Mouse (Mus musculus): ENCODE data around the gene Prkca. TPM values are rescaled to one million over a fixed set of nuclear protein-coding genes. Genes with fewer than 3 reads are reported as not detected.

The Prkca gene
- polyA plus RNA-seq (2017; shearing (Covaris generic)): 100 to 1,000 TPM; 112 to 187 TPM

DNA sequence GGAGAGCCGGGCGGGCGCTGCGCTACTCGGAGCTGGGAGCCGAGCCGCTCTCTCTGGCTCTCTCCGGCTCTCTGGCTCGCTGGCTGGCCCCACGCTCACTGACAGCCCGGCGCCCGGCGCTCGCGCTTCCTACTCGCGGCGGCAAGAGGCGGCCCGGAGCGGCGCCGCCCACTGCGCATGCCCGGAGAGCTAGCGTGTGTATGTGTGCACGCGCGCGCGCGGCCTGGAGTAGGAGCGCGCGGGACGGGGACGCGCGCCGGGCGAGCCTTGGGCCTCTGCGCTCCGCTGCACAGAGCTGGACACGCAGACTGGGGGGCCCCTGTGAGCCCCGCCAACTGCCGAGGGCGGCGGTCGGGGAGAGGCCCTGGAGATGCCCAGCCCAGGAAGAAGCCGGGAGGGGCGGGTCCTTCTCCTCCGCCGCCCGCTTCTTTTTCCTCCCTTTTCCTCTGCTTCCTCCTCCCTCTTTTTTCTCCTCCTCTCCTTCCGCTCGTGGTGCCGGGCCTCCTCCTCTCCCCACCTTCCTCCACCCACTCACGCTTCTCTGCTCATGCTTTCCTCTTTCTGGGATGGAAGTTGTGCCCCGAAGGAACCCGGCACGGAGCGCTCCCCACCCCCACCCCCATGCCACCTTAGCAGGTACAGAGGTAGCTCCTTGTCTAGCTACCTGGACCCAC is at the start of gene Prkca:
Gene Prkca (minus strand): TSS at position 140 of the 674 bp plus-strand sequence.

DNA sequence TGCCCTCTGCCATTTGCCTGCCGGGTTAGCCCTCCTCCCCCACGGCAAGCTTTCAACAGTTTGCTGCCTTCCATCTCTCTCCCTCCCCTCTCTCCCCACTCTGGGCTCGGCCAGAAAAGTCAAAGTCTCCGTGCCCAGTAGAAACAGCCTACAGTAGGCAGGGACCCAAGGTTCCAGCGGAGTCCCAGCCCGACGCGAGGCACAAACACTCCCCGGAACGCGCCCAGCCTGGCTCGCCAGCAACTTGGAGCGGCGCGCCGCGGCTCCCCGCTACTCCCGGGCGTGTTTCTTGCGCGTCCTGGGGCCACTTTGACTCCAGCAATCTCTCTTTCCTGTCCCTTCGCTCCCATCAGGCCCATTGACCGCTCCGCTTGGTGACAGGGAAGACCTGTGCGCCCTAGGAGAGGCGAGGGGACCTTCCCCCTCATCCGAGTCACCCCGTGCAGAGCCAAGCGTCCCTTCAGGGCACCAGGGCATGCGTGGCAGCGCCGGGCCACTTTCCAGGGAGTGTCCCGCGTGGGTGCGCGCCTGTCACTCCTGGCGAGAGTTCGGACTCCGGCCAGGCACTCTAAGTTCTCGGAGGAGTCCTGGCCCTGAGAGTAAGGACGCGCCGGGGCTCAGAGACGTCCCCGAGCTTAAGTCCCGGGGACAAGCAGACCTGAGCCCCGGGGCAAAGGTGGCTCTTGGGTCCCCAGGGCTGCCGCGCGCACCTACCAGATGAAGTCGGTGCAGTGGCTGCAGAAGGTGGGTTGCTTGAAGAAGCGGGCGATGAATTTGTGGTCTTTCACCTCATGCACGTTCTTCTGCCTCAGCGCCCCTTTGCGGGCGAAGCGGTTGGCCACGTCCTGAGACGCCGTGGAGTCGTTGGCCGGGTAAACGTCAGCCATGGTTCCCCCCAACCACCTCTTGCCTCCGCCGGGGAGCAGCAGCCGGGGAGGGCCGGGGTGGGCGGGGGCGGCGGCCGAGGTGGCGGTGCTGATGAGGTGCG is 653 bp downstream of the Prkca start, which contains the start of gene Apoh:
Gene Apoh (plus strand): TSS at position 574 of the 988 bp plus-strand sequence.

DNA sequence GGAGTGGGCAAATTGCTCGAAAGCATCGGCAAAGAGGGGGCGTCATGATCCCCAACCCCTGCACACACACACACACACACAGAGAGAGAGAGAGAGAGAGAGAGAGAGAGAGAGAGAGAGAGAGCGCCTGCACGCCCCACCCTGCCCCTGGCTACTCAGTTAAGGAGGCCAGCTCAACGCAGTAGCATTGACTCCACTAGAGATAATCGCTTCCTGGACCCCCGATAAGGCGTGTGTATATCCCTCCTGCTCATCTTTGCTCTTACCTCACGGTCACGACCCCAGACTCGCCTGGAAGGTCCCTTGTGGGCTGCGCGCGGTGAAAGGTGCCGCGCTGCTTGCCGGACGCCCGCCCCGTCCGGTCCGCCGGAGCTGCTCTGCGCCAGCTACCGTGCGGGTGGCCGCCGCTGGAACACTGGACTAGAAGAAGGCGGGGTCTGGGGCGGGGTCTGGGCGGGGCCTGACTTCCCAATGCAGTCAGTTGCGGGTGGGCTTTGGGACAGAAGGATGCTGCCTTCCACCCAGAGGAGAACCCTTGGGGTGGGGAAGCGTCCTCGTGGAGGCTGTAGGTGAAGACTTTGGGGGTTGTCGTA is 429.0 kb downstream of the Prkca start, which contains the start of gene Cacng5:
Gene Cacng5 (minus strand): TSS at position 422 of the 593 bp plus-strand sequence.

Other genes starting within 250 kb of the Prkca start
- 1 to 10 TPM in 1 of 2 experiments, not detected in 1; 1.3 TPM for gene Apoh, start 574 bp downstream of the Prkca start, polyA plus RNA-seq (2017; shearing (Covaris generic))
- gene Cep112, start 81.3 kb upstream of the Prkca start, polyA plus RNA-seq (2017; shearing (Covaris generic)): 10 to 100 TPM in 1 of 2 experiments, under 1 TPM in 1; 0.39 to 11.1 TPM